Mouse (Mus musculus) MEL (cell line): ENCODE measurements around the gene Cckar. TPM values are rescaled to one million over a fixed set of nuclear protein-coding genes. Genes with fewer than 3 reads are reported as not detected.

Experiments used
- DNase-seq: peaks from one replicate; pipeline ENCODE4 v3.0.0; 2011; ENCODE audit warnings: low read depth, low spot score
- H3K27ac ChIP-seq: 2 replicates; pipeline ENCODE4 v1.5.1; 2012; ENCODE audit warnings: low read depth, mild to moderate bottlenecking, control low read depth, low read length, moderate library complexity; ENCODE audit not compliant: control insufficient read depth
- H3K27me3 ChIP-seq, 2 experiments: fragments of 150-350 bp in 1 of 2; sonication (generic) in 1 of 2; 2 replicates each; pipeline ENCODE4 v1.6.1; 2012; ENCODE audit warnings: low read length in 2 of 2, mild to moderate bottlenecking in 2 of 2, improper control_type of control experiment in 1 of 2, moderate library complexity in 1 of 2; ENCODE audit not compliant: insufficient read depth in 2 of 2, control insufficient read depth in 1 of 2
- H3K36me3 ChIP-seq, 2 experiments: 2 replicates each; pipeline ENCODE4 v1.6.1; 2012 to 2014; ENCODE audit warnings: low read length in 2 of 2, improper control_type of control experiment in 1 of 2, inconsistent platforms in 1 of 2, mild to moderate bottlenecking in 1 of 2; ENCODE audit not compliant: insufficient read depth in 2 of 2, control insufficient read depth in 1 of 2
- H3K4me1 ChIP-seq, 2 experiments: fragments of 150-350 bp in 1 of 2; sonication (generic) in 1 of 2; 2 replicates each; pipeline ENCODE4 v1.6.1; 2012; ENCODE audit warnings: low read length in 2 of 2, improper control_type of control experiment in 1 of 2, mild to moderate bottlenecking in 1 of 2; ENCODE audit not compliant: insufficient read depth in 2 of 2, control insufficient read depth in 1 of 2
- H3K4me3 ChIP-seq, 2 experiments: fragments of 150-350 bp in 1 of 2; sonication (generic) in 1 of 2; 2 replicates each; pipeline ENCODE4 v1.5.1; 2012; ENCODE audit warnings: low read depth in 2 of 2, low read length in 2 of 2, mild to moderate bottlenecking in 2 of 2, moderate library complexity in 2 of 2, control low read depth in 1 of 2, improper control_type of control experiment in 1 of 2; ENCODE audit not compliant: control insufficient read depth in 1 of 2, insufficient read depth in 1 of 2
- H3K79me2 ChIP-seq: 2 replicates; pipeline ENCODE4 v1.6.1; 2012; ENCODE audit warnings: mild to moderate bottlenecking, low read length, moderate library complexity; ENCODE audit not compliant: control insufficient read depth, poor library complexity, insufficient read depth
- H3K9ac ChIP-seq: 2 replicates; pipeline ENCODE4 v1.6.1; 2012; ENCODE audit warnings: low read depth, mild to moderate bottlenecking, control low read depth, low read length, moderate library complexity; ENCODE audit not compliant: control insufficient read depth, poor library complexity, severe bottlenecking
- H3K9me3 ChIP-seq: fragments of 150-350 bp; sonication (generic); replicated peaks from 2 replicates; pipeline ENCODE4 v1.6.1; 2012; ENCODE audit warnings: mild to moderate bottlenecking, low read length, improper control_type of control experiment, moderate library complexity; ENCODE audit not compliant: insufficient read depth
- CHD1 ChIP-seq: IDR thresholded peaks from 2 replicates; pipeline ENCODE4 v1.6.1; 2012; ENCODE audit warnings: low read depth, mild to moderate bottlenecking, inconsistent platforms, low read length, improper control_type of control experiment
- CTCF ChIP-seq, 3 experiments: IDR thresholded peaks in 2 of 3; conservative IDR thresholded peaks in 1 of 3; 2 replicates each; pipeline ENCODE4 v1.5.1; 2011 to 2012; ENCODE audit warnings: low read length in 3 of 3, low read depth in 2 of 3, mild to moderate bottlenecking in 2 of 3, improper control_type of control experiment in 1 of 3, inconsistent platforms in 1 of 3, mixed read lengths in 1 of 3, moderate library complexity in 1 of 3; ENCODE audit not compliant: control insufficient read depth in 1 of 3, insufficient read depth in 1 of 3, poor library complexity in 1 of 3, severe bottlenecking in 1 of 3
- MEF2A ChIP-seq: IDR thresholded peaks from 2 replicates; pipeline ENCODE4 v1.6.1; 2014; ENCODE audit warnings: low read depth, mild to moderate bottlenecking, inconsistent platforms, low read length, improper control_type of control experiment; ENCODE audit not compliant: poor library complexity, insufficient replicate concordance, severe bottlenecking; ENCODE audit errors: extremely low read depth
- MYB ChIP-seq: IDR thresholded peaks from 2 replicates; pipeline ENCODE4 v1.6.1; 2011; ENCODE audit warnings: mild to moderate bottlenecking, low read depth, low read length, improper control_type of control experiment
- NRF1 ChIP-seq: IDR thresholded peaks from 2 replicates; pipeline ENCODE4 v1.6.1; 2014; ENCODE audit warnings: low read depth, mild to moderate bottlenecking, inconsistent platforms, low read length, improper control_type of control experiment, moderate library complexity; ENCODE audit not compliant: poor library complexity, insufficient read depth, severe bottlenecking
- POLR2A ChIP-seq, 2 experiments: IDR thresholded peaks; 2 replicates each; pipeline ENCODE4 v1.6.1; 2011 to 2012; ENCODE audit warnings: low read length in 2 of 2, mild to moderate bottlenecking in 2 of 2, control low read depth in 1 of 2, improper control_type of control experiment in 1 of 2, low read depth in 1 of 2, moderate library complexity in 1 of 2; ENCODE audit not compliant: control insufficient read depth in 1 of 2, insufficient read depth in 1 of 2, poor library complexity in 1 of 2
- RAD21 ChIP-seq: IDR thresholded peaks from 2 replicates; pipeline ENCODE4 v1.6.1; 2011; ENCODE audit warnings: mild to moderate bottlenecking, low read depth, low read length, improper control_type of control experiment
- RCOR1 ChIP-seq: IDR thresholded peaks from 2 replicates; pipeline ENCODE4 v1.6.1; 2012; ENCODE audit warnings: low read depth, mild to moderate bottlenecking, inconsistent platforms, low read length, improper control_type of control experiment
- SMC3 ChIP-seq: IDR thresholded peaks from 2 replicates; pipeline ENCODE4 v1.6.1; 2011; ENCODE audit warnings: low read depth, low read length, improper control_type of control experiment
- ZC3H11A ChIP-seq: IDR thresholded peaks from 2 replicates; pipeline ENCODE4 v1.6.1; 2012; ENCODE audit warnings: low read depth, mild to moderate bottlenecking, inconsistent platforms, low read length, improper control_type of control experiment
- polyA plus RNA-seq, 2 experiments: library from polyadenylated mRNA; stranded (reverse) in 1 of 2; unstranded in 1 of 2; fragments of >175 nt in 1 of 2; fragments of >200 nt in 1 of 2; gene quantifications; 2 replicates each; pipeline versions ENCODE4 v1.2.1 to v1.2.4; 2012; ENCODE audit warnings: low replicate concordance in 2 of 2, low read depth in 1 of 2; ENCODE audit not compliant: insufficient read length in 2 of 2, insufficient read depth in 1 of 2, missing spikeins in 1 of 2
- total RNA-seq: library from RNA; depleted of rRNA; stranded (reverse); fragments of 300-350 nt; gene quantifications from 2 replicates; pipeline ENCODE4 v1.2.3, GENCODE M21; 2012

Gene Cckar
- total and polyA plus RNA-seq, 3 experiments: not detected

DNA sequence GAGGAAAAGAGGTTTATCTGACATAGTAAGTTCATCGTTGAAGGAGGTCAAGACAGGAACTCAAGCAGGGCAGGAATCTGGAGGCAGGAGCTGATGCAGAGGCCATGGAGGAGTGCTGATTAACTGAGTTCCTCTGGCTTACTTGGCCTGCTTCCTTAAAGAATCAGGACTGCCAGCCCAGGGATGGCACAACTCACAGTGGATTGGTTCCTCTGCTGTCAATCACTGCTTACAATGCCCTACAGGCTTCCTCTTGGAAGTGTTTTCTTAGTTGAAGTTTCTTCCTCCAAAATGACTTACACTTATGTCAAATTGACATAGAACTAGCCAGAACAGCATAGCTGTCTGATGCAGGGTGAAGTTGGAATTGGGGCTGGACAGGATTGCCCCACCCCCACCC, 45.1 kb downstream of the Cckar start:
- Histone ChIP-seq H3K36me3 (peaks cover 0 to 5% of the 10 kb centered on the region in 2 experiments; a peak in 2 of 4 replicates), H3K9me3 (no peaks in the 10 kb centered on the region), H3K4me1 (peaks cover 0 to 3% of the 10 kb centered on the region in 2 experiments; a peak in 2 of 4 replicates), H3K27ac (no peak overlapping the region), H3K79me2 (no peaks in the 10 kb centered on the region), H3K27me3 (no peaks in the 10 kb centered on the region), H3K4me3 (no peak overlapping the region), H3K9ac (no peak overlapping the region)
- no peak for TF ChIP-seq MEF2A
- no peak for DNase-seq

GRCm38 (mm10) chr5:53661508-53661907, 46.0 kb downstream of the Cckar start:
- no peak overlapping the region for H3K9ac ChIP-seq
- no peaks in the 10 kb centered on the region for H3K27me3 ChIP-seq
- no peaks in the 10 kb centered on the region for H3K79me2 ChIP-seq
- TF ChIP-seq CTCF (IDR thresholded peaks at IDR 0.05 in 2 of 3, conservative IDR thresholded peaks at IDR 0.05 in 1 of 3; ENCODE audit: control insufficient read depth in 1 of 3, insufficient read depth in 1 of 3, low read depth in 2 of 3, low read length in 3 of 3, poor library complexity in 1 of 3, severe bottlenecking in 1 of 3): no peak
- TF ChIP-seq, all 39 proteins: peak for 0
- Histone ChIP-seq H3K9me3 (no peaks in the 10 kb centered on the region), H3K4me1 (peaks cover 0 to 3% of the 10 kb centered on the region in 2 experiments; a peak in 2 of 4 replicates), H3K4me3 (no peak overlapping the region), H3K36me3 (peaks cover 0 to 5% of the 10 kb centered on the region in 2 experiments; a peak in 2 of 4 replicates), H3K27ac (no peak overlapping the region)
- no peak for DNase-seq

GRCm38 (mm10) chr5:53657925-53658324, 49.6 kb downstream of the Cckar start:
- peak; percentile 40 for DNase-seq
- Histone ChIP-seq H3K36me3 (peaks cover 2 to 3% of the 10 kb centered on the region in 2 experiments; a peak in 2 of 4 replicates), H3K27me3 (no peaks in the 10 kb centered on the region), H3K9me3 (no peaks in the 10 kb centered on the region), H3K9ac (no peak overlapping the region), H3K4me3 (no peak overlapping the region), H3K79me2 (no peaks in the 10 kb centered on the region), H3K4me1 (peaks cover 0 to 3% of the 10 kb centered on the region in 2 experiments; a peak in 2 of 4 replicates), H3K27ac (no peak overlapping the region)
- TF ChIP-seq RAD21 (peak; percentile 59), ZC3H11A (peak; percentile 23; the same call in 1 of the 2 replicates), CTCF (IDR thresholded peaks at IDR 0.05 in 2 of 3, conservative IDR thresholded peaks at IDR 0.05 in 1 of 3; ENCODE audit: control insufficient read depth in 1 of 3, insufficient read depth in 1 of 3, low read depth in 2 of 3, low read length in 3 of 3, poor library complexity in 1 of 3, severe bottlenecking in 1 of 3) (peak; percentile 28 to 58 (median 51)), NRF1 (no peak), POLR2A (IDR thresholded peaks at IDR 0.05; ENCODE audit: control insufficient read depth in 1 of 2, insufficient read depth in 1 of 2, low read depth in 1 of 2, low read length in 2 of 2, poor library complexity in 1 of 2) (no peak), SMC3 (peak; percentile 61), MYB (no peak), RCOR1 (no peak), CHD1 (no peak)
